Mouse (Mus musculus) urinary bladder, adult 2 months (tissue): ENCODE measurements around the gene Nucb1. TPM values are rescaled to one million over a fixed set of nuclear protein-coding genes. Genes with fewer than 3 reads are reported as not detected.
"Not testable (repeated sequence)": the region's sequence is repeated elsewhere in the genome, so short reads cannot be mapped to it uniquely, and the experiment has no call there.

Experiments used
- DNase-seq: peaks from one replicate; pipeline ENCODE4 v3.0.0; 2022; ENCODE audit warnings: low spot score
- polyA plus RNA-seq: library from polyadenylated mRNA; depleted of rRNA; stranded (reverse); fragments of >200 nt; gene quantifications from 2 replicates; pipeline ENCODE4 v1.2.3, GENCODE M21; 2012

Nucb1 gene
- polyA plus RNA-seq, 1 experiment: 225 TPM

GRCm38 (mm10) chr7:45524841-45525621 is 14.8 kb upstream of the Nucb1 start:
- DNase-seq: no peak

GRCm38 (mm10) chr7:45523678-45524170 is 13.5 kb upstream of the Nucb1 start:
- no peak for DNase-seq

GRCm38 (mm10) chr7:45522957-45523676 is 12.9 kb upstream of the Nucb1 start:
- DNase-seq: no peak

GRCm38 (mm10) chr7:45522194-45522752 is 12.1 kb upstream of the Nucb1 start:
- no peak for DNase-seq

- peak; percentile 61 for DNase-seq
These were observed 11.6 kb upstream of the Nucb1 start for GRCm38 (mm10) chr7:45521728-45522184.

GRCm38 (mm10) chr7:45520605-45521004 is 10.4 kb upstream of the Nucb1 start:
- DNase-seq: no peak

GRCm38 (mm10) chr7:45519345-45520120 is 9.3 kb upstream of the Nucb1 start:
- no peak for DNase-seq

GRCm38 (mm10) chr7:45518618-45519017 is 8.4 kb upstream of the Nucb1 start:
- no peak for DNase-seq

GRCm38 (mm10) chr7:45516846-45517245 is 6.6 kb upstream of the Nucb1 start:
- not testable (repeated sequence) for DNase-seq

- DNase-seq: no peak
These were observed 5.2 kb upstream of the Nucb1 start for GRCm38 (mm10) chr7:45515436-45515835.

- DNase-seq: no peak
These were observed 4.2 kb upstream of the Nucb1 start for GRCm38 (mm10) chr7:45514411-45514810.

- DNase-seq: no peak
These were observed 874 bp downstream of the Nucb1 start for GRCm38 (mm10) chr7:45509181-45509882.

- DNase-seq: no peak
These were observed 1.6 kb downstream of the Nucb1 start for GRCm38 (mm10) chr7:45508561-45508960.

- DNase-seq: no peak
These were observed 2.6 kb downstream of the Nucb1 start for GRCm38 (mm10) chr7:45507583-45507982.

- no peak for DNase-seq
These were observed 11.8 kb downstream of the Nucb1 start for GRCm38 (mm10) chr7:45498427-45498826.

- no peak for DNase-seq
These were observed 15.7 kb downstream of the Nucb1 start for GRCm38 (mm10) chr7:45494548-45494947.

GRCm38 (mm10) chr7:45492951-45493350 is 17.3 kb downstream of the Nucb1 start:
- DNase-seq: no peak

GRCm38 (mm10) chr7:45492225-45492844 is 17.9 kb downstream of the Nucb1 start:
- DNase-seq: no peak

GRCm38 (mm10) chr7:45491264-45491663 is 18.9 kb downstream of the Nucb1 start:
- no peak for DNase-seq

- DNase-seq: no peak
These were observed 19.4 kb downstream of the Nucb1 start for GRCm38 (mm10) chr7:45490822-45491221.

- DNase-seq: no peak
These were observed 20.6 kb downstream of the Nucb1 start for GRCm38 (mm10) chr7:45489578-45489977.
